Mouse (Mus musculus) megakaryocyte, embryonic 14.5 days (primary cell): ENCODE measurements at regions not wholly inside any gene's neighbourhood (a gene's known extent, or its start where the extent isn't known, plus 50 kb on each side); places are given as distances from the start of the nearest gene placed in this dataset.

ENCODE experiments used
- FLI1 ChIP-seq: IDR thresholded peaks from 2 replicates; pipeline ENCODE4 v1.6.1; 2012; ENCODE audit warnings: low read length, inconsistent platforms, mixed read lengths
- GATA1 ChIP-seq: IDR thresholded peaks from 3 replicates; pipeline ENCODE4 v1.6.1; 2012; ENCODE audit warnings: mixed read lengths, low read length, inconsistent platforms, borderline replicate concordance

GRCm38 (mm10) chr12:70707629-70708289 lies 117.6 kb upstream of the Frmd6 start:
- TF ChIP-seq GATA1 (no peak), FLI1 (no peak)
